Mouse (Mus musculus) embryonic fibroblast, embryonic 13.5 days (primary cell): ENCODE data around the gene Pwwp2b.

Experiments
- CTCF ChIP-seq: IDR thresholded peaks from 2 replicates; pipeline ENCODE4 v1.5.1; 2011; ENCODE audit warnings: mild to moderate bottlenecking, control low read depth, low read length, moderate library complexity, borderline replicate concordance; ENCODE audit not compliant: insufficient read depth
- POLR2A ChIP-seq: IDR thresholded peaks from 2 replicates; pipeline ENCODE4 v1.6.1; 2011; ENCODE audit warnings: low read depth, mild to moderate bottlenecking, control low read depth, low read length, moderate library complexity

- TF ChIP-seq POLR2A (no peak), CTCF (no peak)
Observed at GRCm38 (mm10) chr7:139302314-139302713, 54.0 kb downstream of the Pwwp2b start.
